Mouse (Mus musculus): ENCODE measurements around the gene Gm21987.

DNA sequence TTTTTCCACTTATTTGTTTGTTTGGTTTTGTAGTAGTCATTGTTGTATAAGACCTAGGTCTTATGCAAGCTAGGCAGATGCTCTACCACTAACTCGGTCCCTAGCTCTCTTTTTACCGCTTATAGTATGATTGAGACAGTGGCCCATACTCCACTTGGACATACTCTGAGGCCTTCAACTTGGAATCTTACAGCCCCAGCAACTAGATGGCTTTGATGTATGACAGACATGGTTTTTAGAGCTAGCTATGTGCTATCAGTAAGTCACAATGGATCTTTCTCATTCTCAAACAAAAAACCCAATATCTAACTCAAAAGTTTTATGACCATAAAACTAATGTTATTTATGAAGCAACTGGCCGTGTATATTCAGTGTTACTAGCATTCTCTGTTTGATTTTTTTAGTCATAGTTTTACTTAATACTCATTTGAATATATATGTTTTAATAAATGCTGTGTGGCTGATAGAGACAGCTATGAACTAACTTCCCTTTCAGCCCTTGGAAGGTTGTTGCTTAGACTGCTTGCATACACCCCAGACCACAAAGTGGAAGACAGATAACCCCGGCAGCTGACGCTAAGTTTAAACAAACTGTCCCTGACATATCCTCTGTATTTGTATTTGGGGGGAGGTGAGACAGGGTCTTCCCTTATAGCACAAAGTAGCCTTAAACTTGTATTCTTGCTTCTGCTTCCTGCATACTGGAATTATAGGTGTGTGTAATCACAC is 7.5 kb downstream of the Gm21987 start:
- TF ChIP-seq POLR2A (IDR thresholded peaks at IDR 0.05; ENCODE audit: borderline replicate concordance, control insufficient read depth, low read depth, low read length): no peak
- TF ChIP-seq CTCF (IDR thresholded peaks at IDR 0.05; ENCODE audit: control insufficient read depth, insufficient read depth, low read length): no peak

All from bone marrow, adult 2 months (tissue).